Mouse (Mus musculus) stomach, embryonic 15.5 days (tissue): Measurements from ENCODE around the gene Cd300lg. TPM values are rescaled to one million over a fixed set of nuclear protein-coding genes. Genes with fewer than 3 reads are reported as not detected.

ENCODE experiments used
- ATAC-seq: fragments of 200-750 bp; cut with Nextera tagmentation; 2 replicates; pipeline ENCODE4 v1.8.0; 2017; ENCODE audit warnings: low read depth, moderate number of reproducible peaks, moderate TSS enrichment; ENCODE audit not compliant: insufficient read depth, low FRiP score
- H3K27ac ChIP-seq: fragments of 300-500 bp; sonication (generic); 2 replicates; pipeline ENCODE4 v1.5.1; 2015; ENCODE audit warnings: mild to moderate bottlenecking, inconsistent platforms
- H3K27me3 ChIP-seq: fragments of 300-500 bp; sonication (generic); replicated peaks from 2 replicates; pipeline ENCODE4 v1.6.1; 2015; ENCODE audit warnings: inconsistent platforms
- H3K36me3 ChIP-seq: fragments of 300-500 bp; sonication (generic); 2 replicates; pipeline ENCODE4 v1.6.1; 2015; ENCODE audit warnings: inconsistent platforms
- H3K4me1 ChIP-seq: fragments of 300-500 bp; sonication (generic); 2 replicates; pipeline ENCODE4 v1.6.1; 2015; ENCODE audit warnings: inconsistent platforms
- H3K4me2 ChIP-seq: fragments of 300-500 bp; sonication (generic); 2 replicates; pipeline ENCODE4 v1.6.1; 2015; ENCODE audit warnings: mild to moderate bottlenecking, inconsistent platforms
- H3K4me3 ChIP-seq: fragments of 300-500 bp; sonication (generic); replicated peaks from 2 replicates; pipeline ENCODE4 v1.5.1; 2015; ENCODE audit warnings: inconsistent platforms
- H3K9ac ChIP-seq: fragments of 300-500 bp; sonication (generic); 2 replicates; pipeline ENCODE4 v1.6.1; 2015; ENCODE audit warnings: inconsistent platforms
- H3K9me3 ChIP-seq: fragments of 300-500 bp; sonication (generic); 2 replicates; pipeline ENCODE4 v1.6.1; 2016; ENCODE audit warnings: inconsistent platforms
- WGBS: fragments of 180-500 bp; shearing (Covaris S2); methylation state at CpG from one replicate; pipeline ENCODE4 v1.1.7; 2015; 5-methylcytosine and 5-hydroxymethylcytosine counted together
- polyA plus RNA-seq: library from polyadenylated mRNA; unstranded; fragments of >200 nt; fragmentation: Nextera tagmentation; extraction: Ambion mirVana; gene quantifications from 2 replicates; pipeline ENCODE4 v1.2.1, GENCODE M21; 2015

Gene Cd300lg
- polyA plus RNA-seq, 1 experiment from 2014 or later = 2.2 TPM

GRCm38 (mm10) chr11:102086331-102086730 is 45.0 kb downstream of the Cd300lg start:
- ATAC-seq = no peak
- Histone ChIP-seq H3K4me3 (peak overlapping the region; percentile 69; the same call in 1 of the 2 replicates), H3K27ac (no peak overlapping the region), H3K27me3 (no peaks in the 10 kb centered on the region), H3K36me3 (no peaks in the 10 kb centered on the region), H3K9me3 (no peaks in the 10 kb centered on the region), H3K4me1 (peaks cover 19% of the 10 kb centered on the region), H3K4me2 (peak overlapping the region; percentile 96), H3K9ac (no peak overlapping the region)
- 10% methylated on average over 3 of the region's 3 CpGs for WGBS

DNA sequence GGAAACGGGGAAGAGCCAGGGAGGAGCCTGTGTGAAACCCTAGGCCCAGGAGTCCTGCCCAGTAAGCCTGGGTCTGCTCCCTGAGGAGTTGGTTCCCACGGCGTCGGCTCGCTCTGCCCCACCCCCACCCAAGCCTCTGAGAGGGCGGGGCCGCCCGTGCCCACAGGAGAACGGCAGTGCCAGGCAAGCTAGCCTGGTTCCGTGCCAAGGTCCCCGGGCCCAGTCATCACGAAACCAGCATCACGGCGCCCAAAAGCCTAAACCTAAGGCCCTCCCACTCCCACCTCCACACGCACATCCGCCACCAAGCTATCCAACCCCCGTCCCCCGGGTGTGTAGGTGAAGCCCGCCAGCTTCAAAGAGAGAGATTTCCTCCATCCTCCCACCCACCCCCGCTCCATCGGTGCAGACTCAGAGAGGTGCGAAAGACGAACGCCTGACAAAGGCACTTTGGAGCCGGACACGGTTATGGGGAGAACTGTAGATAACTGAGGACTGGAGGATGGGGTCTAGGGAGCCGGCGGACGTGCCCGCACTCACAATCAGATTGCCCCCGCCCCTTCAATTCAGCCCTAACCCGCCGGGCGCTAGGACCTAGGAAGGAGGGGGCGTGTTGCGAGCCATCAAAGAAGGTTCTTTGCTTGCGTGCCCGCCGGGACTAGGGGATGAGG is 45.9 kb downstream of the Cd300lg start:
- peaks cover 13% of the 10 kb centered on the region for H3K4me1 ChIP-seq

DNA sequence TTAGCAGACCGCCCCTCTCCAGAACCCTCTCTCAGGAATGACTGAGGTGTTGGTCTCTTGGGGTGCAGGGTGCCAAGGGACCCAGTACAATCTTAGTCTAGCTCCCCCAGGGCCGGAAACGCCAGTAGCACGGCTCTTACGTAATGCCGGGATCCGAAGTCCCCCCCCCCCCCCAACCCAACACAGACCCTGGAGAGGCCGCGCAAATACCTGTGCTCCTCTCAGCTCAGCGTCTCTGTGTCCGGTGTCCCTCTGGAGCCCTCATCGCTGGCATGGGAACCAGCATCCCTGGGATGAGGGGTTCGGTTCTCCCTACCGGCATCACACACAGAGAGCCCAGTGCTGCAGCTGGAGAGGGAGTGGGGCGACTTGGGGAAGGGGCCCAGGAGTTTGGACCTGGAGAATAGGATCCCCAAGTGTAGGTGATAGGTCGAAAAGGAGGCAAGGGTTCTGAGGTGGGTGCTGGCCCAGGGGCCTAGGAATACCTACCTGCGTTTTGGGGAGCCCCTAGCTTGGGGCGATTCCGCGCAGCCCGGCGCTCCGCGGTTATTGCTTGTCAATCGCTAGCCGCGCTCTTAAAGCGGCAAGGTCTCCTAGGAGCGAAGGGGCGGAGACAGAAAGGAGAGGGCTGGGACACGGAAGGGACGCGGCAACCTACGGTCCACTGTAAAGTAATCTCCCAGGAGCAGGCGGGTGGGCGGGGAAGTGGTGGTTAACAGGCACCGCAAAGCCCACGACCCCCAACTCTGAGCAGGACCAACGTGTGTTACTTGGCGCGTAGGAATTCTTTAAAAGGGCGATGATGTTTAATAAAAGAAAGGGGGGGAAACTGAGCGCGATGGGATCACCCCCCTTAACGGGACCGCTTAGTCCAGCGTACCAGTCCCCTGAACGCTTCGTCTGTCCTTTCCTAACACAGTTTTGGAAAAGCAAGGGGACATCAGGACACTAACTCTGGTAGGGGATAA is 46.9 kb downstream of the Cd300lg start, which contains the start of gene Mpp2:
Gene Mpp2, minus strand, starts transcription at position 585 of the 968 bp plus-strand sequence.
- Histone ChIP-seq H3K27ac (peak within 1 kb of the TSS; percentile 84), H3K9ac (peak within 1 kb of the TSS; percentile 71), H3K36me3 (no peaks in the 10 kb centered on the region), H3K4me3 (peak within 1 kb of the TSS; percentile 69), H3K4me2 (peak within 1 kb of the TSS; percentile 96), H3K27me3 (no peaks in the 10 kb centered on the region), H3K4me1 (peaks cover 12% of the 10 kb centered on the region), H3K9me3 (no peaks in the 10 kb centered on the region)
- under 1% methylated on average over 49 of the region's 49 CpGs for WGBS
- ATAC-seq = peak; percentile 81

More for the DNA sequence above, 45.9 kb downstream of the Cd300lg start:
- H3K4me3 ChIP-seq = peak overlapping the region; percentile 69
- 1% methylated on average over 39 of the region's 39 CpGs for WGBS
- peak overlapping the region; percentile 84 for H3K27ac ChIP-seq
- H3K9me3 ChIP-seq = no peaks in the 10 kb centered on the region
- peak; percentile 42 for ATAC-seq
- H3K9ac ChIP-seq = 0 out of 2 replicates have a peak overlapping the region, but pooled peaks have one; percentile 71
- H3K4me2 ChIP-seq = peak overlapping the region; percentile 96
- no peaks in the 10 kb centered on the region for H3K27me3 ChIP-seq
- no peaks in the 10 kb centered on the region for H3K36me3 ChIP-seq

DNA sequence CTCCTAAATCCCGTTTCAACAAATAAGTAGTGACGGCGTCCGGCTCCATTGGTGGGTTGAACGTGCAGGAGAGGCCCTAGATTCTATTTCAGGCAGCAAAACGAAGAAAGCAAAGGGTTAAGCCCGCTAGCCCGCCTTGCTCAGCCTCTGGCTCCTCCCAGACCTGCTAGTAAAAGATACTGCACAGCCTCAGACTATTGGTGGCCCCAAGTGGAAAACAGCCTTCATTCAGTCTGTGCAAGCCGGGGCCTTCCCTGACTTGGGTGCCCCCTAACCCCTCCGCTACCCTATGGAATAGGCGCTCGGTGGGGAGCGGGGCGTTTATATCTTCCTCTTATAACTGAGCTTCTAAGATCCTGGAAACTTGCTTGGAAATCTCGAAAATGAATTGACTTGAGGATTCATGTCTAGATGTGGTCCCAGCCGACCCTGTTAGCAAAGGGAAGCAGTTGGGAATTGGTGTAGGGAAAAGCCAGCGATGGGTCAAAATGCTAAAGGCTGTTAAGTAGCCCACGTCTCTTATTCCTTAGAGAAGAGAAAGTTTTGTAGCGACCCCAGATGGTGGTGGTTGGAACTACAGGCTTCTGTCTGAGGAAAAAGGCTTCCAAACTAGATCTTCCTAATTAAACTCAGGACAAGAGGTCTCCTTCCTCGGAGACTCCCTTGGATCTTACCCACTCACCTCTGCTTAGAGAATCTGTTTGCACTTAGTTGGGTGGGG is 47.9 kb downstream of the Cd300lg start:
- Histone ChIP-seq H3K4me1 (peaks cover 12% of the 10 kb centered on the region), H3K36me3 (no peaks in the 10 kb centered on the region), H3K4me3 (peak overlapping the region; percentile 69), H3K27ac (peak overlapping the region; percentile 84), H3K27me3 (no peaks in the 10 kb centered on the region), H3K9ac (no peak overlapping the region), H3K4me2 (peak overlapping the region; percentile 96), H3K9me3 (no peaks in the 10 kb centered on the region)
- under 1% methylated on average over 20 of the region's 20 CpGs for WGBS
- ATAC-seq = peak; percentile 74

GRCm38 (mm10) chr11:102095676-102096075 is 54.4 kb downstream of the Cd300lg start:
- H3K4me1 ChIP-seq = peaks cover 13% of the 10 kb centered on the region; the same call in 1 of the 2 replicates
- ATAC-seq = no peak
- no peaks in the 10 kb centered on the region for H3K27me3 ChIP-seq
- H3K36me3 ChIP-seq = no peaks in the 10 kb centered on the region
- no peak overlapping the region for H3K4me3 ChIP-seq
- no peak overlapping the region for H3K9ac ChIP-seq
- no peak overlapping the region for H3K27ac ChIP-seq
- WGBS = 74% methylated on average over 3 of the region's 3 CpGs
- no peak overlapping the region for H3K4me2 ChIP-seq
- no peaks in the 10 kb centered on the region for H3K9me3 ChIP-seq

- 61% methylated on average over 5 of the region's 5 CpGs for WGBS
- Histone ChIP-seq H3K9ac (no peak overlapping the region), H3K4me3 (0 out of 2 replicates have a peak overlapping the region, but pooled peaks have one; percentile 30), H3K36me3 (no peaks in the 10 kb centered on the region), H3K27ac (peak overlapping the region; percentile 46), H3K4me2 (peak overlapping the region; percentile 56), H3K4me1 (peaks cover 13% of the 10 kb centered on the region; the same call in 1 of the 2 replicates), H3K9me3 (no peaks in the 10 kb centered on the region), H3K27me3 (0 out of 2 replicates have a peak, but pooled peaks cover 3% of the 10 kb centered on the region)
- ATAC-seq = no peak
These were observed 55.1 kb downstream of the Cd300lg start for GRCm38 (mm10) chr11:102096446-102096845.

DNA sequence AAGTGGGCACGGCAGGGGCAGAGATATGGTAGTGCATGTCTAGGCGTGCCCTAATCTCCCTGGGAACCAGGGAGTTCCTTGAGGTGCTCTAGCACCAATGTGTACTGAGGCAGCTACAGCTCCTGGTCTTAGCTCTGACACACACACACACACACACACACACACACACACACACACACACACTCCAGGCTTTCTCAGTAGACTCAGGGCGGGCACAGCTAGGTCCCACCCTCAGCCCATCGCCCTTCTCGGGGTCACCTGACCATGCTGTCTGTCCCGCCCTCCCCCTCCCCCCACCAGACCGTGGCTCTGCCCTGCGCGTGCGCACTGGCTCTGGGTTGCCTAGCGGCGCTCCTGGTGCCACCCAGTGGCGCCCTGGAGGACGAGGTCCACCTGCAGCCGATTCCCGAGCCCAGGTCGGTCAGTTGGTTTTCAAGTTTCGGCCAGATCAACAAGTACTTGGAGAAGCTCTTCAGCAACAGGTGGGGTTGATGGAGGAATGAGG is 55.6 kb downstream of the Cd300lg start:
- no peak overlapping the region for H3K9ac ChIP-seq
- H3K27ac ChIP-seq = peak overlapping the region; percentile 46

GRCm38 (mm10) chr11:102101219-102101618 is 59.9 kb downstream of the Cd300lg start, which contains the start of gene Ppy:
Ppy (minus strand) TSS chr11:102101319.
- Histone ChIP-seq H3K9me3 (no peaks in the 10 kb centered on the region), H3K9ac (no peak within 1 kb of the TSS), H3K27ac (no peak within 1 kb of the TSS), H3K27me3 (peaks cover 22% of the 10 kb centered on the region), H3K4me2 (no peak within 1 kb of the TSS), H3K4me3 (no peak within 1 kb of the TSS), H3K36me3 (no peaks in the 10 kb centered on the region), H3K4me1 (peaks cover 12% of the 10 kb centered on the region; the same call in 1 of the 2 replicates)
- 83% methylated on average over 4 of the region's 4 CpGs for WGBS
- ATAC-seq = no peak

More for the DNA sequence above, 55.6 kb downstream of the Cd300lg start:
- 4% methylated on average over 16 of the region's 18 CpGs for WGBS
- H3K36me3 ChIP-seq = no peaks in the 10 kb centered on the region
- peak overlapping the region; percentile 56 for H3K4me2 ChIP-seq
- H3K4me1 ChIP-seq = peaks cover 13% of the 10 kb centered on the region; the same call in 1 of the 2 replicates
- H3K4me3 ChIP-seq = peak overlapping the region; percentile 30
- H3K9me3 ChIP-seq = no peaks in the 10 kb centered on the region
- H3K27me3 ChIP-seq = 0 out of 2 replicates have a peak, but pooled peaks cover 3% of the 10 kb centered on the region
- ATAC-seq = peak; percentile 90

DNA sequence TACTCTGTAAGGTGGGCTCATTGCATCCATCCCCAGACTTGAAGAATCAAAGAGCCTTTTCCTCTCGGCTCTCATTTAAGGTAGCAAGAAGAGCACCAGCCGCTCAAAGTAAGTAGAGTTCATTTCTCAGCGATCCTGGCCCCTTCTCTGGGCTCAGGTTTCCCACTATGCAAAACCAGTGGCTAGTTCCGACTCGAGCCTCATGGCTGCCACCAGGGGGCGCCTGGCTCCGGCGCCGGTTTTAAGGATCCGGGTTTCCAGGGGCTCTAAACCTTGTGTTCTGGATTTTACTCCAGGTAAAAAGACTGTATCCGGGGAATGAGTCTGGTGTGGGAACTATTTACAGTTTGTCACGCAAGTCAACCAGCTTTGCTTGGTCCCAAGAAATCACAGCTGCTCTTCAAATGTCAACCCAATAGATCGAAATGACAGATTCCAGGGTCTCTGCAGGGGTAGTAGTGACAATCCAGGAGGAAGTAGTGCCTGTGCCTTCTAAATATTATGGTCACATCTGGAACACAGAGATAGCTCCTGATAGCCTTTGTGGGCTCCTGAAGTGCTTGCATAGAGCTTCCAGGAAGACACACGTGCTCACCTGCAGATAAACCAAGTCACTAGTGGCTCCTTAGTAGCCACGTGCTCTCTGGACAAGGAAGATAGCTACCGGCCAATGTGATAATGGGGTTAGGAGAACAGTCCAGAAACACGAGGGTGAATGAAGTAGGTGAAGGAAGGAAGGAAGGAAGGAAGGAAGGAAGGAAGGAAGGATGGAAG is 61.4 kb downstream of the Cd300lg start:
- Histone ChIP-seq H3K36me3 (no peaks in the 10 kb centered on the region), H3K4me3 (no peak overlapping the region), H3K27ac (no peak overlapping the region), H3K9me3 (no peaks in the 10 kb centered on the region), H3K9ac (no peak overlapping the region), H3K4me1 (peaks cover 10% of the 10 kb centered on the region; the same call in 1 of the 2 replicates), H3K4me2 (no peak overlapping the region; the same call in 1 of the 2 replicates), H3K27me3 (peaks cover 37% of the 10 kb centered on the region)
- ATAC-seq = no peak
- 16% methylated on average over 17 of the region's 17 CpGs for WGBS
